Mouse (Mus musculus) kidney, adult 2 months (tissue): ENCODE results near the gene Crebl2.

Experiments
- CTCF ChIP-seq: fragments of 200-500 bp; conservative IDR thresholded peaks from 2 replicates; pipeline ENCODE4 v1.5.1; 2011; ENCODE audit warnings: low read depth, mild to moderate bottlenecking, control low read depth, low read length, moderate library complexity, mixed read lengths; ENCODE audit not compliant: insufficient read depth, insufficient read length
- POLR2A ChIP-seq: fragments of 200-500 bp; IDR thresholded peaks from one replicate; pipeline ENCODE4 v1.6.1; 2011; ENCODE audit warnings: low read depth, low read length, control low read depth

- TF ChIP-seq CTCF (no peak), POLR2A (no peak)
Observed at GRCm38 (mm10) chr6:134807794-134808193, 22.2 kb upstream of the Crebl2 start.
